Mouse (Mus musculus): ENCODE results near the gene Tmem176a.

Tmem176a gene

DNA sequence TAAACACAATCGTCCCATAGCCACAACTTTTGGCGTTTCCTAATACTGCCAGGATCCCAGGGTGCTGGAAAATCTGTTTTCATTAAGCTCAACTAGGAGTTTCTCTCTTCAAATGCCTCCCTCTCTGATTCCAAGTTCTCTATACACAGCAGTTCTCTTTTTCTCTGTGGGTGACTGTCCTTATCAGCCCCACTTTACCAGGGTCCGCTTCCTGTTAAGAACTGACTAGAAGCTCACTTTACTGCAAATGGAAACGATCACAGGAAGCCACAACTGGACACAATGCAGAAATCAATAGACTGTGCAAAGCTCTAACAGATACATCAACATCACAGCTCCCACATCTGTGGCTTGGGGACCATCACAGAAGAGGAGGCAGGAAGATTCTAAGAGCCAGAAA lies 53.5 kb downstream of the Tmem176a start:
- DNase-seq (ENCODE audit: low read depth, low spot score), result no peak

DNA sequence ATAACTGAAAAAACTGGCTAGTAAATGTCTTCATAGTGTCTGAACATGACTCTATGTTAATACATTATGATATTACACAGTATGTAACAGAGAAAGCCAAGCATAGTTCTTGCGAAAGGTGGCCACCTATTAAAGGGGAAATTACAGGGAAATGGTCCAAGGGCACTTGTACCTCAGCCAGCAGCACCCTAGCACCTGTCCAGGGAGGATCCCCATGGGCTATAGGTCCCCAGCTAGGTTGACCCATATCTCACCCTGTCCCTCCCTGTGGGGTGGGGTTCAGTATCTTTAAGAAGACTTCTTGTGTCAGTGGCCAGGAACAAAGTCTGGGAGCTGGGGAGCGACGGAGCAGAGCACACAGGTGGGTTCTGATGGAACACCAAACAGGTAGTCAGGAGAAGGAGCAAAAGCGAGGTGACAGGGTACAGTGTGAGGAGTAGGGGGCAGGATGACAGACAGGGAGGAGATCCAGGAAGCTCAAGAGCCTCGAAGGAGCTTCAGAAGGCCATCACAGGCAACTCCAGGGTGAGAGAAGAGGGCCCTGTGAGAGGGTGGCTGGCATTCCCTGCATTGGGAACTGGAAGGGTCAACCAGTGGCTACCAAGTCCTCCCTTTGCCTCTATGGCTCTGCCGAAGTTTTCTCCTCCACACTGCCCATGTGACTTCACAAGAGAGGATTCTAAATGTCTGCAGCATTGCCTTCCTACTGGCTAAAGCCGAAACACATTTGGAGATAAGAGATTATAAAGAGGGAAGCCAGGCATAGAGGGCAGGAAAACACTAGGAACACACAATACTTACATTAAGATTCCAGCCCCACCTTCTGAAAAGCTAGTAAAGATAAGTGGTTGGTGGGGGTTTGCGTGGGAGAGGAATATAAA lies 54.5 kb downstream of the Tmem176a start:
- DNase-seq (ENCODE audit: low read depth, low spot score), result no peak

DNA sequence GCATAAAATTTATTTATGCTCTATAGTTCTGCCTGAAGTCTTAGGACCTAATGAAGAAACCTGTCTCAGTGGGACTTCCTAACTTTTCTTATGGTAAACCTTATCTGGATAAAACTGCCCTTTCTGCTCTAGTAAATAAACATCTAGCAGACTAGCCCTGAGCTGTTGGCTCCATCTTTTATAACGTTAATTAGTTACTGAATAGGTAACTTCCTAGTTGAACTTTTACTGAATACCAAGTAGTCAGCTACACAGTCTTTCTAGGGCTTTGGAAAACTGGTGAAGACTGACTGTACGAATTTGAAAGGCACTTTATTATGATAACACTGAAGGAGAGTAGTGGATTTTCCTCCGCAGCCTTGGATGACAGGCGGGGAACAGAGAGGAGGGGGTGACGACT lies 55.2 kb downstream of the Tmem176a start:
- no peak for DNase-seq (ENCODE audit: low read depth, low spot score)

All from CD4-positive, CD25-positive, alpha-beta regulatory T cell, adult 2 months (primary cell).